8 mouse cellular contexts compared by ENCODE assay signal in genomic region chr9:48618111-48618510, GRCm38 (mm10). TPM values are rescaled to one million over a fixed set of nuclear protein-coding genes. Genes with fewer than 3 reads are reported as not detected.
DNase-seq lines count a peak whose midpoint lies in the region; ATAC-seq and TF ChIP-seq lines count a peak whose summit lies in the region.

No protein-coding gene starts in this region.

- DNase-seq in left cerebral cortex, postnatal 4 days, result peak; percentile 20
- no peak for DNase-seq in left cerebral cortex, adult 2 months (ENCODE audit: extremely low spot score in 1 of 2, low spot score in 2 of 2)
- peak; percentile 5 for DNase-seq in cerebellum, adult 9-11 months
- peak; percentile 73 for DNase-seq in lung, postnatal 14 days
- no peak for DNase-seq in left cerebral cortex, adult 8-10 months (ENCODE audit: low spot score in 2 of 2)
- no peak for DNase-seq in frontal cortex, postnatal 36 days (ENCODE audit: low spot score in 2 of 2)

- H3K9me3 ChIP-seq in heart, embryonic 11.5 days (replicated peaks; ENCODE audit: control insufficient read depth, low read length), result no peaks in the 10 kb centered on the region

- ATAC-seq in heart, embryonic 11.5 days (replicated peaks; ENCODE audit: insufficient number of reproducible peaks, low FRiP score, low TSS enrichment), result no peak
- ATAC-seq in erythroid progenitor cell, adult 5-6 weeks (replicated peaks; ENCODE audit: low FRiP score, poor library complexity, severe bottlenecking), result no peak

- no peaks in the 10 kb centered on the region for H3K36me3 ChIP-seq in heart, embryonic 11.5 days (ENCODE audit: control insufficient read depth, insufficient read depth, low read length)

- no peak for TF ChIP-seq CTCF in left cerebral cortex, adult 2 months (IDR thresholded peaks at IDR 0.05)

- H3K4me1 ChIP-seq in heart, embryonic 11.5 days (ENCODE audit: control insufficient read depth, insufficient read depth, low read length), result no peaks in the 10 kb centered on the region

- peaks cover 3% of the 10 kb centered on the region; the same call in 1 of the 2 replicates for H3K27me3 ChIP-seq in heart, embryonic 11.5 days (ENCODE audit: control insufficient read depth, insufficient read depth, low read length)

- intact Hi-C loops in left cerebral cortex, postnatal 4 days (cut with DNase I), result no loop called here
- intact Hi-C loops in left cerebral cortex, adult 2 months (cut with DNase I), result loop anchor here (1.0 kb wide), 1 partner anchor 352 kb away; no protein-coding TSS in a partner anchor

- H3K9ac ChIP-seq in heart, embryonic 11.5 days (ENCODE audit: low read depth, low read length), result no peak overlapping the region

- no peak overlapping the region for H3K4me3 ChIP-seq in left cerebral cortex, adult 2 months
- H3K4me3 ChIP-seq in heart, embryonic 11.5 days (ENCODE audit: low read depth, low read length), result no peak overlapping the region

- H3K27ac ChIP-seq in left cerebral cortex, adult 2 months, result no peak overlapping the region
- no peak overlapping the region for H3K27ac ChIP-seq in heart, embryonic 11.5 days (ENCODE audit: low read depth, low read length)

- H3K4me2 ChIP-seq in heart, embryonic 11.5 days, result peak overlapping the region; percentile 59

- WGBS in heart, embryonic 11.5 days (ENCODE audit: insufficient replicate concordance), result 61% methylated on average over 8 of the region's 8 CpGs

RNA-seq across cellular contexts. Expression of gene Nnmt, which starts 13.2 kb away (rescaled TPM):
- 1 to 10 TPM; 7.2 to 8.2 TPM for total RNA-seq in left cerebral cortex, postnatal 4 days (2021)
- total RNA-seq in left cerebral cortex, adult 2 months (2021), result 1 to 10 TPM in 1 of 2 experiments, under 1 TPM in 1; 0.57 to 1.4 TPM
- 3.4 and 4.2 TPM in 2 replicates for polyA plus RNA-seq in heart, embryonic 11.5 days (2014; fragmentation: Nextera tagmentation; extraction: Ambion mirVana)
- total RNA-seq in erythroid progenitor cell, adult 5-6 weeks (2015; ENCODE audit: low replicate concordance), result 14.3 TPM in 1 of 2 replicates, not detected in the other
- total RNA-seq in erythroid progenitor cell, adult 5-6 weeks (2017; ENCODE audit: low replicate concordance), result not detected in 2 replicates
- total RNA-seq in left cerebral cortex, adult 8-10 months (2022), result under 1 TPM in 3 of 4 experiments, not detected in 1; 0.46 to 0.87 (median 0.82) TPM

Comparison
In these comparisons a context has a peak if more than half of its experiments do, and no peak if none do; other contexts are left out.
1. DNase-seq: peak in left cerebral cortex, postnatal 4 days (single experiment), cerebellum, adult 9-11 months (single experiment) and lung, postnatal 14 days (single experiment); none in left cerebral cortex, adult 2 months (0 of 2), left cerebral cortex, adult 8-10 months (0 of 2) and frontal cortex, postnatal 36 days (0 of 2).